Mouse (Mus musculus) right cerebral cortex, postnatal 36 days (tissue): ENCODE measurements around the gene Ip6k1.

Experiments
- DNase-seq, 2 experiments: peaks; one replicate each; pipeline ENCODE4 v3.0.0; 2022; ENCODE audit warnings: low spot score in 2 of 2, mixed read lengths in 1 of 2

The Ip6k1 gene

DNA sequence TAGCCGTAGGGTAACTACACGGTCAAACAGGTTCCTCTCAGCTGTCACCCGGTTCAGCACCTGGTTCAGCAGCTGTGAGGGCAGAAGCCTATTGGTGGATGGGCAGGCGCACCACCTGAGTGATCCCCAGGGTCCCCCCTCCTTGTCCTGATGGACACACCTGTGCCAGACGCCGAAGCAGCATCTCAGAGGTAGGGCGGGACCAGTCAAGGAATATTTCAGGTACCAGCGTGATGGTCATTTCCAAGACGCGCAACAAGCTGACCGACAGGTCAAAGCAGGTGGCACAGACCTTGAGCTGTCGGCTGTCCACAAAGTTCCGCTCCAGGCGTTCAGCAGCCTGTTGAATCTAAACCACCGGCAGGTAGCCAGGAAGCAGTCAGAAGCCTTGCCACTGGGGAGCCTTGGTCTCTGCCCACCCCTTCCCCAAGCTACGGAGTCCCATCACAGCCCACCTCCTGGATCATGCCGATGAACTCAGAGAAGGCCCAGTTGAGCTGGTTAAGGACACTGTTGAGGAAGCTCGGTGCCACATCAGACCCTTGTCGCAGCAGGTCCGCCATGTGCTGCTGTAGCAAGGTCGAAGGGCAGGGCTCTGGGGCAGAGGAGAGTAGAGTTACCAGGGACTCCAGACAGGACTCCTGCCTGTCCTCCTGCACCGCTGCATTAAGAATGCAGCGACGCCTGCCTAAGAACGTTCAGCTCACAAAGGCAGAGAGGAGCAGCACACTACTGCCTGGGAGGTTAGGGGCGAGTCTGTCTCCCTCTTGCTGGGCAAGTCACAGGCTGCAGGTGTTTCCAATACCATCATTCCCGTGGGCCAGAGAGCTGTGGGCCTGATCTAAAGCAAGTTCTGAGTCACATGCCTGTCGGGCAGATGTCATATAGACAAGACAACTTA lies 54.3 kb downstream of the Ip6k1 start:
- DNase-seq, result no peak

DNA sequence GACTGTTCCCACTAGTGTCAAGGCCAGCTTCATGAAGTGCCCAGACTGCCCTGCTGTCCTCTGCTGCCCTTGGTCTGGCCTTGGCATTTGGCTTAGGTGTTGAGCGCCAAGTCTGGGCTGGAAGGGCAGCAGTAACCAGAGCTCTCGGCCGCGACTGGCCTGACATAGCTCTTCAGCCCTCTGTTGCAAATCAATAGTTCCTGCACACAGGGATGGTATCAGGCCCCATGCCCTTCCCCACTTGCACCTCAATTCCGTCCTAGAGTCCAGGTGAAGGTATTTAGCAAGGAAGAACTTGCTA lies 54.9 kb downstream of the Ip6k1 start:
- DNase-seq, result no peak

DNA sequence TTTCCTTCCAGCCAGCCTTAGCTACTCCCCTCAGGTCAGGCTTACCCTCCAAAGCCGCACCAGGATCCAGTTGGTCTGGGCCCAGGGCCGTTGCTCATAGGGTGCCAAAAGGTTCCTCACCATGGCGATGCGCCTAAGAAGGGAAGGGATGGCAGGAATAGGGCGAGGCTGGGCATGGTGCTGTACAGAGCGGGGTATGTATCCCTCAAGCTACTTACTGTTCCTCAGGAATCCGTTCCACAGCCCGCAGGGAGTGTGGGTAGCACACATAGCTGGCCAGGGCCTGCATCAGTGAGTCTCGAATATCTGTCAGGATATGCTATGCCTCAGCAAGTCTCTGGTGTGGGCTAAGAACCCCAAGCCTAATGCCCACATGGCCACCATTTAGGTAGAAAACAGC lies 56.0 kb downstream of the Ip6k1 start:
- DNase-seq, result no peak

DNA sequence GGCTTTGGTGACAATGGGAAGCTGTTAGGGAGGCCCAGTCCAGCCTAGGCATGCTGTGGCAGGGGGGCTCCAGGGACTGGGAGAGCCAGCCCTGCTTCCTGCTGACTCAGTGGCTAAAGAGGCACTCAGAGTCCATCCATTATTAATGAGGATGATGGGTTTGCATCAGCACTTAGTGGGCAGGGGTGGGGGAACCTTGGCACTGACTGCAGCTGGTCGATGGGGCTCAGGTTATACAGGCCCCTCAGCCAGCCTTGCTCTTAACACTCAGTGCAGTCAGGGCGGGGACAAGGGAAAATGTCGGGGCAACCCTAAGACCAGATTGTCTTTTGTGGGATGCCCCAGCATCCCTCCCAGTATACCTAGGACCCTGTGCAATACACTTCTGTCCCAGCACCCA lies 59.8 kb downstream of the Ip6k1 start:
- DNase-seq, result no peak

DNA sequence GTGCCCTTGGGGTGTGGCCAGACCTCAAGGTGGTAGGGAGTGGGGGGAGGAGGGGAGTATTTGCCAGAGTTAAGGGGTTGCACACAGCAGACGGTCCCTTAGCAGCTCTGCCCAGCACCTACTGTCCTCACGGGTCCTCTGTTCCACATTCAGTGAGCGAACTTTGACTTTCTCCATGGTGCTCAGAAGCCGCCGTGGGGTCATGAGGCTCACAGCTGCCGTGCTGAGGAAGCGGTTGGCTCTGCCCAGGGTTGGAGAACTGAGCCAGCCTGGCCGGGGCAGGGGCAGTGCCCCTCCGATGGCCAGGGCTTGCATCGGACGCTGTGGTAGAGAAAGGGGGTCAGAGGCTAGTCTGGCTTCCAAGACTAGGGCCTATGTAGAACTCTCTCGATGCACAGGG lies 61.1 kb downstream of the Ip6k1 start:
- no peak for DNase-seq

DNA sequence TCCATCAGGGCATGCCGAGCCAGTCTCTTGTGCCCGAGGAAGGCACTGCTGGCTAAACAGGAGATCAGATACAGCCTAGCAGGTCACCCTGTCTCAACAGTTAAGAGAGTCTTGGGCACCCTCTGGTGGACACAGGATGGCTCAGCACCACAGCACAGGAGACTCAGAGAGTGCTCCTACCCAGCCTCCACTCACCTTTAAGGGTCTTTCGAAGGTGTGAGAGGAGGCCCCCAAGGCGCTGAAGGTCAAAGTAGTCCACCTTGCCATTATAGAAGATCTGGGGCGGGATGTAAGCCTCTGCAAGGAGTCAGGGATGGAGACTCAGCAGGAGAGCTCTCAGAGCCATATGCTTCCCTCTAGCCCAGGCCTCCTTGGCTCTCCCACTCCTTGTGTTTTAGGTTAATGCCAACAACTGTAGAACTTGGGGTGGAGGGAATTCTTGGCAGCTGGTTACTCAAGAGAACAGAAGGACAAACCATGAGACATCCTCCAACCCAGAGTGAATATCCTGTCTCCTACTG lies 63.2 kb downstream of the Ip6k1 start:
- DNase-seq, result no peak

DNA sequence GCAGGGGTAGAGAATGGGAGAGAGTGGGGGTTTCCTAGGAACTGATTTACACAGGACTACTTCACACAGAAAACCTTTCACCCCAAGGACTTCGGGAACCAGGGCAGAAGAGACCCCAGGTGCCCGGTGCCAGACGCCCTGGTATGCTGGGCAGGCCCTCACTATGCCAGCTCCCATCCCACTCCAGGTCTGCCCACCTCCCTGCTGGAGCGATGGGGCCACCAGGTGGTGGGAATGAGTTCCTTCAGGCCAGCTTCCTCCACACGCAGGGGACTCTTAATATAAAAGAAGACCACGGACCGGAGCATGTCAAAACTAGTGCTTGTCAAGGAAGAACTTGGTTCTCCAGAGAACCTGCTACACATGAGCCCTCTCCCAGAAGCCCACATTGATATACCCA lies 64.9 kb downstream of the Ip6k1 start:
- DNase-seq, result no peak

DNA sequence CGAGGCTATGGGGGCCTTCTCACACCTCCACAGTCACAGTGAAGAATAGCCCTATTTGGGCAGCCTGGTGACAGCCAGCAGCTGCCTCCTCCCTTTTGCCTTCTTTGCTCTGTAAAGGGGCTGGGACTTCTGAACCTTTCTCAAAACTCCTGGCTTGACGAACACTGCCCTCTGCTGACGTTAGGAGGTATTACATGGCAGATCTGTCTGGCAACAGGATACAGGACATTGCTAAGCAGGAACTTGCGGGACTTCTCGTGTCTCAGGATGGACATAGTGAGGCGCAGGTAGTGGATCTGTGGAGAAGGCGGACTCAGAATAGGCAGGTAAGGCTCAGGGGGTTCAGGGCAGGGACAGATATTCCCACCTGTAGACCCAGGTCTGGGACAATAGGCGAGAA lies 65.6 kb downstream of the Ip6k1 start:
- peak in 1 of 2 experiments; percentile 52 for DNase-seq

DNA sequence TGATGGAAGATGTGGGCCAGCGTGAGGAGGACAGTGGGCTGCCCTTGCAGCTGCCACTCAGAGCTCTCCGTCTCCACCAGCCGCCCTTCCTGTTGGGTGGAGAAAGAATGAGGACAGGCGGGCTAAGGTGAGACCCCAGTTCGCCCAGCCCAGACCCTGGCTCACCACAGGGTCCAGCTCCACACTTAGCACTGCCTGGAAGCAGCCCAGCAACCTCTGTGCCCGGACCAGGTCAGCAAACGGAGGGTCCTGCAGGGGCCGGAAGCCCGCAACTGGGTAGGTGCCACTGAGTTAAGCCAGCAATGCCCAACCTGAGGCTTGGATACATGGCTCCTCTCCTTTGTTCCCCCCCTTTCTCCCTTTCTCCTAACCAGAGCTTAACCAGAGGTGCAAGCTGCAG lies 66.7 kb downstream of the Ip6k1 start:
- no peak for DNase-seq

DNA sequence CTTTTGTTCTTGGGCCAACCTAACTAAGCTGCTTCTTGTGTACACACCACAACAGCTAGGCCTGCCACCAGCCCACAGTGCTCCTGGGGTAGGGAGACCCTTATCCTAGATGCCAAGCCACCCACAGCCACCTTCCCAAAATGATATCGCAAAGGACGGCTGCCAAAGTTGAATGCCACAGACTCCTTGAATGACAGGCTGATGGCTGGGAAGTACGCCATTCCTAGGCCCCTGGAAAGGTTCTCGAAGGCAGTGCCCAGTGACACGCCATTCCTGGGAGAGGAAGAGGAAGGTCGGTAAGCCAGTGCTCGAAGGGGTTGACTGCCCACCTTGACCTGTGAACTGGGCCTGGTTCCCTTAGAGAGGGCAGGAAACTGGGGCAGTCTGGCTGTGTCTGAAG lies 67.2 kb downstream of the Ip6k1 start:
- DNase-seq, result no peak

DNA sequence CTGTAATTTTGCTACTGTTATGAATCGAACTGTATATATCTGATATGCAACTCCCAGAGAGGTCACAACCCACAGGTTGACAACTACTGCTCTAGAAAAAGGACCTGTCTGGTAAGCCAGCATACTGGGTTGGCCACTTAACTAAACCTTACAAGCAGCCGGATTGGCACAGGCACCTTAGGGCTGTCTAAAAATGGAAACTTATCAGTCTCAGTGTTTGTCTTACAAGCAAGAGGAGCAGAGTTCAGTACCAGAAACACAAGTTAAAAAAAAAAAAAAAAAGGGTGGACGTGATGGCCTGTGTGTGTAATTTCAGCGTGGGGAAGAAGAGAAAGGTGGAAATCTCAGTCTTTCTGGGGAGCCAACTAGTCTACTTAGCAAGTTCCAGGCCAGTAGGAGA lies 69.5 kb downstream of the Ip6k1 start:
- no peak for DNase-seq

DNA sequence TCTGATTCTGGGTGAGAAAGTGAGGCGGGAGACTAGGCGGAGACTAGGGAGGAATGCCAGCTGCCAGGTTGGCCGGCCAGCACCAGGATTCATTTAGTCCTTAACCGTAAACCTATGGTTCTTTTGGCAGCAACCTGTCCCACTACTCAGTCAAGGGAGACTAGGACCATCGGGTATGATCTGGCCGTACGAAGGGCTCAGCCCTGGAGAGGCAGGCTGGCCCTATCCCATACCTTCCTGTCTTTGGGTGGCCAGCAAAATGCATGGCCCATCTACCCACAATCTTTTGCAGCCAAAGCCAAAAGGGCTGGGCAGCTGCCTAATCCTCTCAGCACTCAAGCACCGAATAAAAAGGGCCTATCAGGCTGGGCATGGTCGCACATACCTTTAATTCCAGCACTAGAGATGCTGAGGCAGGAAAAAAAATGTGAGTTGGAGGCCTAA lies 70.2 kb downstream of the Ip6k1 start:
- DNase-seq, result no peak

DNA sequence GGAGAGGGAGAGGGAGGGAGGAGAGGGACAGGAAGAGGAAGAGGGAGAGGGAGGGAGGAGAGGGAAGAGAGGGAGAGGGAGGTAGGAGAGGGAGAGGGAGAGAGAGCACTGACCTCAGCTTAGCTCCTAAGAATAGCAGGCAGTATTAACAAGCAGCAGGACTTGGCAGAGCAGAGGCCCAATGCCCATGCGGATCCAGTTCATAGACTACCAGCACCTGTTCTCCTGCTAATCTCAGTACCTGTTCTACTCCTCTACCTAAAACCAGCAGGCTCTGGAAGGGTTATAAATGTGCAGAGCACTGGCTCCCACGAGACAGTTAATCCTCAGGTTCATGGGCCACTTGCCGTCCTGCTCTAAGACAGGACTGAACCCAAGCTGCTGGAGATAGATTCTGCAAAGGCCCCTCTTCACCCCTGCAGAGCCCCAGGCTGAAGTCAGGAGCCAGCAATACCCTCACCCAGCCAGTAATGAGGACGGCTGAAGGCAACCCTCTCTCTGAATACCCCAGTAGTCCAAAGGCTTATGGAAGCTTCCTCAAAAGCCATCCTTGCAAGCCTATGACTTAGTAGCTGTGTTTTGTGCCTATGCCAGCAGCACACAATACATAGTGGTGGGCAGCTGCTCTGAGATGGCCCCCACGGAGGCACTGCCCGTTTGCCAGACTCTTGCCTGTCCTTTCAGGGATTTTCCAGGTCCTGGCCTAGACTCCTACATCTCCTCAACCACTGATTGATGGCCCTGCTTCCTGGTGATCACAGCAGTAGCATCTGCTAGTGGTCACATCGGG lies 71.0 kb downstream of the Ip6k1 start:
- no peak for DNase-seq

DNA sequence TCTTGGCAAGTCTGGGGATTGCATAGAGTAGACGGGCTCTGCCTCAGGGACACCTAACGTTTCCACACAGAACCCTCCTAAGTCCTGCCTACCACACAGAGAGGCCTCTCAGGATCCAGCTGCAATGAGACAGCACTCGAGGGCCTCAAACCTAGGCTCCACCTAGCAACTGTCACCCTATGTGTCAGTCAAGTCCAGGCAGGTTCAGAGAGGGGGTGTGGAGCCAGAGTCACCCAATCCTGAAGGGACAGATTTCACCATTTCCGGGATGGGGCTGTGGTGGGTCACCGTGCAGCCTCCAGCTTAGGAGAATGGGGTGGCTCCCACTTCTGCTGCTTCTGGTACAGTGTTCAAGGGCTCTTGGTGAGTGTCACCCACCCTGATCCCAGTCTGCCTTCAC lies 77.9 kb downstream of the Ip6k1 start, which contains the start of gene Mst1:
Gene Mst1, plus strand, starts transcription at position 269 of the 400 bp plus-strand sequence.
- no peak for DNase-seq

DNA sequence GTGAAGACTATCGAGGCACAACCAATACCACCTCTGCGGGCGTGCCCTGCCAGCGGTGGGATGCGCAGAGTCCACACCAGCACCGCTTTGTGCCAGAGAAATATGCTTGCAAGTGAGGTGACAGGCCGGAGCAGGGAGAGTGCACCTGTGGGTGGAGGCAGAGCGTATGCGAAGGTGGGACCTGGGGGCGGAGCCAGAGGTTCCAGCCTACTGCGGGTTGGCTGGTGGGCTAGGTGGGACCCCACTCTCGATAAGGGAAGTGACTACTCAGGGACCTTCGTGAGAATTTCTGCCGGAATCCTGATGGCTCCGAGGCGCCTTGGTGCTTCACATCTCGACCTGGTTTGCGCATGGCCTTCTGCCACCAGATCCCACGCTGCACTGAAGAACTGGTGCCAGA lies 80.2 kb downstream of the Ip6k1 start:
- DNase-seq, result no peak

DNA sequence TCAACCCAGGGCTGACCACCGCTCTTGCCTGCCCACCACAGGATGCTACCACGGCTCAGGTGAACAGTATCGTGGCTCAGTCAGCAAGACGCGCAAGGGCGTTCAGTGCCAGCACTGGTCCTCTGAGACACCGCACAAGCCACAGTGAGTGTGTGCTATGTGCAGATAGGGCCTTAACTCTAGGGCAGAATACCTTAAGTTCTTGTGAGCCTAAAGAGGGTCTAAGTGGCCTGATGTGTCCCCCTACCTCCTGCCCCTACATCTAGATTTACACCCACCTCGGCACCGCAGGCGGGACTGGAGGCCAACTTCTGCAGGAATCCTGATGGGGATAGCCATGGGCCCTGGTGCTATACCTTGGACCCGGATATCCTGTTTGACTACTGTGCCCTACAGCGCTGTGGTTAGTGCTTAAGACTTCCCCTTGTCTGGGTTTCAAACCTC lies 80.7 kb downstream of the Ip6k1 start, which contains the start of gene Rnf123:
Gene Rnf123, minus strand, starts transcription at position 359 of the 444 bp plus-strand sequence.
- DNase-seq, result no peak

DNA sequence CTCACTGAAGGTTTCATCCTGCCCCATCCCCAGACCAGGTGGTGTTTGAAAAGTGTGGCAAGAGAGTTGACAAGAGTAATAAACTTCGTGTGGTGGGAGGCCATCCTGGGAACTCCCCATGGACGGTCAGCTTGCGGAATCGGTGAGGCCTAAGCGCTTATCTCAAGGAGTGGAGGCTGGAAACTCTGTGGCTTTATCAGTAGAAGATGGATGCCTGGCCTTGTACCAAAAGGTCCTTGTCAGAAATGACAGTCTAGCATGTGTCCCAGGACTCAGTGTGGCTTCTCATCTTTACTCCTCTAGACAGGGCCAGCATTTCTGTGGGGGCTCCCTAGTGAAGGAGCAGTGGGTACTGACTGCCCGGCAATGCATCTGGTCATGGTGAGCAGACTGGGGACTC lies 81.3 kb downstream of the Ip6k1 start:
- DNase-seq, result no peak

DNA sequence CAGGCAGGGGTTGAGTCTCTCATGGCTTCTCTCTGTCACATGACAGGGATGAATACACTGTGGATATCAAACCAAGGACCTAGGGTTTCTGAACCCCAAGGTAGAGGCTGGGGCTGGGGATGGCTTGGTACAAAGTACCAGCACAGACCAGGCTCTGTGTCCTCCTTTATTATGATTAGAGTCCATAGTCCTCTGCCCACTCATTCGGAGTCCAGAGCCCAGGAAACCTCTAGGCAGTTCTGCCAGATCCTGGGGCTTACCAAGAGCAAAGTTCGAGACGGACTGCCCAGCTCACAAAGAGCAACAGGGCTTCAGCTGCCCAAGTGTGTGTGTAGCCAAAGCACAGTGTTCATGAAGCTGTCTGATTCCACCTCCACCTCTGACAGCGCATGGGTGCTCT lies 83.0 kb downstream of the Ip6k1 start:
- no peak for DNase-seq

DNA sequence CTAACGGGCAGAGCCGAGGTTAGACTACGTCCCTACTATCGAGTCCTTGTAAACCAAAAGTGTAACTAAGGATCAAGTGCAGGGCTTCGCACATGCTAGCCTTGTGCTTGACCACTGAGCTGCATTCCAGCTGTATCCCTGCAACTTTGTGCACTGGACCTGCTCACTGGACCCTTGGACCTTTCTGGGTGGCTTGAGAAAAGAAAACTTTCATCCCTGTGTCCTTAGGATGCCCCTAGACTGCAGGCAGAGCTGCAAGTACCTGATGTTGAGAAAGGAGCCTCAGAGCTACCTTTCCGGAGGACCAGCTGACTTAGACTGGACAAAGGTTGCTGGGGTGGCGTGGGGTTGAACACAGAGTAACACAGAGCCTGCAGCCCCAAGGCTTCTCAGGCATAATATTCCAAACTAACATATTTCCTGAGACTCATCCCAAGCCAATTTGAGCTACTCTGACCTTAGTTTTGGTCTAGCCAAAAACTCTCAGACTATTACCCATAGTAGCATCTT lies 88.4 kb downstream of the Ip6k1 start:
- DNase-seq, result no peak

DNA sequence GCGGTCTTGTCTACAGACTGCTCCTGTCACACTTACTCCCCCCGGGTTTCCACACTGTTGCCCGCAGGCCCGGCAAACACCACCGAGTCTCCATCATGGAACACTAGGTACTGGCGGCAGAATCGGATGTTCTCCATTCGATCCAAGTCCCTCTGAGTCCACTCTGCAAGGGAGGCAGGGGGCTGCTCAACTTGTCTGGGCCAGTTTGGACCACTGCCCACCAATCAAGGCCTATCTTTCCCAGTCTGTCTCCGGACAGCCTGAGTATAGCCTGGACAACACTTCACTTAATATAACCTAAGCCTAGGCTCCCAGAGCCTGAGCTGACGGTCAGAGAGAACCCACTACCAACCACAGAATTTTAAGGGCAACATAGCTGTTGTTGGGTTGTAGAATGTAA lies 91.3 kb downstream of the Ip6k1 start:
- DNase-seq, result no peak

DNA sequence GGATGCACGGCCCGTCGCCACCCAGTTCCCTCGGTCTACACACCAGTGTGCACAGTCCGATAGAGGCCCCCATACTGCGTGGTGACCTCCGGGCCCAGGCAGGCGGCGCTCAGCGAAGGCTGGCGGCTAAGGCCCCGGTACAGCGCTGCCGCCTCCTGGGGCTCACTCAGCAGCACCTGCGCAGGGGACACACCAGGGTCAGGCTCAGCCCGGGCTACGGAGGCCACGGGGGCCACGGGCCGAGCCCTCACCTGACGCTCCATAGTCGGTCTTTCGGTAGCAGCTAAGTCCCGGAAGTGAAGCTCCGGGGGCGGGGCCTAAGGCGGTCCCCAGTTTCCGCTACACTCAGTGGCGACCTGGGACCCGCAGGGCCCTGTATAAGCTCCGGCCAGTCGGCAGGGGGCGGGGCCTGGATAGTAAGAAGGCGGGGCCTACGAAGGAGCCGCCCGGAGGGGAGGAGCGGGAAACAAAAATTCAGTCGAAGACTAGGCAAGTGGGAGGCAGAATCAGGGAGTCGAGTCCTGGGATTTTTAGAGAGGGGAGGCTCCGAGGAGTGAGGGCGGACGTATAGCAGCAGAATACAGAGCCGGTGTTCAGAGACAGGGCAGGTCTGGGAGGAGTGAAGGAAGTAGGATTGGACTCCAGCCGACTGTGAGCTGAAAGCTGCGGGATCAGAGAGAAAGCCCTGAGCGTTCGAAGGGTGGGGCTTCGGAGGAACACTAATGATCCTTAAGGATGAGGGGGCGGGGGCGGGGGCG lies 92.1 kb downstream of the Ip6k1 start, which contains the start of gene Apeh:
Gene Apeh, minus strand, starts transcription at position 423 of the 758 bp plus-strand sequence.
- peak; percentile 78 to 81 for DNase-seq

DNA sequence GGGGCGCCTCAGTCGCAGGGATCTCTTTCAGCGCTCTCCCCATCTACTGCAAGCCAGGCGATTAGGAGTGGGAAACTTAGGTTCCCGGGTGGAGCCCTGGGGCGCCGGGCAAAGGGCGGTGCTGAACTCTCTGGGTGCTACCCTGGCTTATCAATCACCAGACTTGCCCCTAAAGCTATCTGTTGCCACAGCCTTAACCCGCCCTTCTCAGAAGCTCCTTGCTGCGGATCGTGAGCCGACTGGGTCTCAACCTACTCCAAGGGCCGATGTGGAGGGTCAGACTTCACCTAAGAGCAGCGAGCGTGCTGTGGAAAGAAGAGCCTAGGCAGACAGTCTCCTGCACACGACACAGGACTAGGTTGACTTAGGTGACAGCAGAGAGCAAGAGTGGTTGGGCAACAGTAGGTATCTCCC lies 92.7 kb downstream of the Ip6k1 start:
- no peak for DNase-seq
